Comparison of ENCODE assay signal across 13 mouse cellular contexts in genomic region chr12:12802396-12802795, GRCm38 (mm10).
A peak's percentile ranks its signal among the peaks of the same experiment; 100 is the strongest.
DNase-seq lines count a peak whose midpoint lies in the region; ATAC-seq and TF ChIP-seq lines count a peak whose summit lies in the region.
"Had no signal": no experiment of that assay in that cellular context is flagged by ENCODE, and none has a peak within 500 bp of the region (broad histone marks: within the 10 kb centered on the region; RNA-seq: fewer than 3 reads in every experiment).

No protein-coding gene starts in this region.

- peak; percentile 90 for DNase-seq in hindbrain, embryonic 10.5 days (ENCODE audit: low spot score)
- no peak for DNase-seq in hindbrain, postnatal 0 days (ENCODE audit: low spot score)
- DNase-seq in embryo, embryonic 11 days: peak; percentile 75
- no peak for DNase-seq in limb, embryonic 10.5 days (ENCODE audit: low spot score)
- DNase-seq in neural tube, embryonic 11.5 days (ENCODE audit: low spot score): peak; percentile 45
- no peak for DNase-seq in cerebellum, adult 18-20 months
- no peak for DNase-seq in spleen, postnatal 10 days (ENCODE audit: low spot score in 2 of 2)
- no peak for DNase-seq in layer of hippocampus, postnatal 10 days (ENCODE audit: low spot score in 2 of 2)
- DNase-seq: adrenal gland, postnatal 36 days; B cell, adult 2 months; cerebellum, adult 11-12 months; spleen, adult 18-20 months had no signal

- no peaks in the 10 kb centered on the region for H3K36me3 ChIP-seq in hindbrain, embryonic 10.5 days
- no peaks in the 10 kb centered on the region for H3K36me3 ChIP-seq in hindbrain, postnatal 0 days (ENCODE audit: insufficient read depth, low read length)
- no peaks in the 10 kb centered on the region for H3K36me3 ChIP-seq in limb, embryonic 10.5 days
- no peaks in the 10 kb centered on the region for H3K36me3 ChIP-seq in neural tube, embryonic 11.5 days (ENCODE audit: control insufficient read depth, insufficient read depth, low read length)
- H3K36me3 ChIP-seq: embryonic facial prominence, embryonic 12.5 days had no signal

- no peak overlapping the region for H3K9ac ChIP-seq in hindbrain, postnatal 0 days (replicated peaks; ENCODE audit: low read length)
- H3K9ac ChIP-seq in neural tube, embryonic 11.5 days (ENCODE audit: low read length): peak overlapping the region; percentile 38; the same call in 1 of the 2 replicates
- H3K9ac ChIP-seq: embryonic facial prominence, embryonic 12.5 days had no signal

- no peaks in the 10 kb centered on the region for H3K9me3 ChIP-seq in hindbrain, embryonic 10.5 days
- no peaks in the 10 kb centered on the region for H3K9me3 ChIP-seq in hindbrain, postnatal 0 days (ENCODE audit: low read length)
- no peaks in the 10 kb centered on the region for H3K9me3 ChIP-seq in limb, embryonic 10.5 days (replicated peaks)
- no peaks in the 10 kb centered on the region for H3K9me3 ChIP-seq in neural tube, embryonic 11.5 days (ENCODE audit: control insufficient read depth, low read length)
- H3K9me3 ChIP-seq: embryonic facial prominence, embryonic 12.5 days had no signal

- no peak for TF ChIP-seq CTCF in hindbrain, postnatal 0 days (IDR thresholded peaks at IDR 0.05; ENCODE audit: low read depth)

- H3K4me3 ChIP-seq in hindbrain, embryonic 10.5 days: no peak overlapping the region
- H3K4me3 ChIP-seq in hindbrain, postnatal 0 days (ENCODE audit: low read length): no peak overlapping the region
- no peak overlapping the region for H3K4me3 ChIP-seq in limb, embryonic 10.5 days
- H3K4me3 ChIP-seq in neural tube, embryonic 11.5 days (ENCODE audit: low read depth, low read length): no peak overlapping the region
- H3K4me3 ChIP-seq: embryonic facial prominence, embryonic 12.5 days had no signal

- no peak overlapping the region for H3K4me2 ChIP-seq in hindbrain, postnatal 0 days (ENCODE audit: low read depth, low read length)
- H3K4me2 ChIP-seq in neural tube, embryonic 11.5 days (ENCODE audit: low read depth): no peak overlapping the region
- H3K4me2 ChIP-seq: embryonic facial prominence, embryonic 12.5 days had no signal

- H3K27me3 ChIP-seq in hindbrain, embryonic 10.5 days (ENCODE audit: insufficient read depth, poor library complexity, severe bottlenecking): peaks cover 32% of the 10 kb centered on the region
- no peaks in the 10 kb centered on the region for H3K27me3 ChIP-seq in hindbrain, postnatal 0 days (ENCODE audit: insufficient read depth, low read length)
- H3K27me3 ChIP-seq in limb, embryonic 10.5 days (ENCODE audit: low read depth, poor library complexity, severe bottlenecking): no peaks in the 10 kb centered on the region
- no peaks in the 10 kb centered on the region for H3K27me3 ChIP-seq in neural tube, embryonic 11.5 days (ENCODE audit: control insufficient read depth, insufficient read depth, low read length)
- H3K27me3 ChIP-seq: embryonic facial prominence, embryonic 12.5 days had no signal

- 1% methylated on average over 11 of the region's 11 CpGs for WGBS in hindbrain, embryonic 10.5 days
- 27% methylated on average over 11 of the region's 11 CpGs for WGBS in hindbrain, postnatal 0 days
- 11% methylated on average over 11 of the region's 11 CpGs for WGBS in limb, embryonic 10.5 days
- 13% methylated on average over 11 of the region's 11 CpGs for WGBS in neural tube, embryonic 11.5 days

- H3K4me1 ChIP-seq in hindbrain, embryonic 10.5 days (replicated peaks): peaks cover 44% of the 10 kb centered on the region
- H3K4me1 ChIP-seq in hindbrain, postnatal 0 days (ENCODE audit: insufficient read depth, low read length): peaks cover 5% of the 10 kb centered on the region; the same call in 1 of the 2 replicates
- peaks cover 14% of the 10 kb centered on the region for H3K4me1 ChIP-seq in limb, embryonic 10.5 days
- H3K4me1 ChIP-seq in neural tube, embryonic 11.5 days (ENCODE audit: control insufficient read depth, insufficient read depth, low read length): peaks cover 4% of the 10 kb centered on the region; the same call in 1 of the 2 replicates
- H3K4me1 ChIP-seq: embryonic facial prominence, embryonic 12.5 days had no signal

- peak overlapping the region; percentile 85 for H3K27ac ChIP-seq in hindbrain, embryonic 10.5 days
- H3K27ac ChIP-seq in hindbrain, postnatal 0 days: no peak overlapping the region
- peak overlapping the region; percentile 23; the same call in 1 of the 2 replicates for H3K27ac ChIP-seq in limb, embryonic 10.5 days
- H3K27ac ChIP-seq in neural tube, embryonic 11.5 days (ENCODE audit: low read depth, low read length): peak overlapping the region; percentile 24
- H3K27ac ChIP-seq: embryonic facial prominence, embryonic 12.5 days had no signal

- no peak for ATAC-seq in hindbrain, postnatal 0 days
- ATAC-seq in neural tube, embryonic 11.5 days (ENCODE audit: insufficient read depth, low FRiP score, low TSS enrichment): peak; percentile 20; the same call in 1 of the 2 replicates

Comparison
In these comparisons a context has a peak if more than half of its experiments do, and no peak if none do; other contexts are left out.
1. DNase-seq: peak in hindbrain, embryonic 10.5 days (single experiment), embryo, embryonic 11 days (single experiment) and neural tube, embryonic 11.5 days (single experiment); none in hindbrain, postnatal 0 days (single experiment), limb, embryonic 10.5 days (single experiment), cerebellum, adult 18-20 months (0 of 2), spleen, postnatal 10 days (0 of 2) and layer of hippocampus, postnatal 10 days (0 of 2).